Mouse (Mus musculus): ENCODE measurements at regions not wholly inside any gene's neighbourhood (a gene's known extent, or its start where the extent isn't known, plus 50 kb on each side); places are given as distances from the start of the nearest gene placed in this dataset.

DNA sequence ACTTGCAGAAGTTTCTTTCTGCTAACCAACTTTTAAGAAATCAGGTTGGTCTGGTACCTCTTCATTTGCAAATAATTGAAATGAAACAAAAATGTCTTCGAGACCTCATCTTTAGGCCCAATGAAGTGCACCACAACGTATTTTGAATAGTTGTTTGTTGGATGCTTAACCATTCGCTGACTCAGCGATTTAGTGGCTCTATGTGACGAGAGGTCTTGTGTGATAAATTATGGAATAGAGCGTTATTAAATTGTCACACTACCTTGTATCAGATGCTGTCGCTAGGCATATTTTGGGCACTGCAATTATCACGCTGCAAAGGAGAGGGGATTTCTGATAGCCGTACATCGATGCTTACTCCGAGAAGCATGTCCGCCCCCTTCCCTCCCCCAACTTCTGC lies 71.8 kb upstream of the Acpp start:
- TF ChIP-seq POLR2A (IDR thresholded peaks at IDR 0.05; ENCODE audit: low read depth, low read length) (no peak), CTCF (IDR thresholded peaks at IDR 0.05; ENCODE audit: borderline replicate concordance, insufficient read depth, low read length) (no peak)

All from embryonic fibroblast, embryonic 13.5 days (primary cell).